Mouse (Mus musculus) E14TG2a.4 (cell line): ENCODE results near the gene Dync1h1.

Experiments used
- CTCF ChIP-seq: conservative IDR thresholded peaks from 2 replicates; pipeline ENCODE4 v1.5.1; 2014; ENCODE audit warnings: low read length
- POU5F1 ChIP-seq: IDR thresholded peaks from 2 replicates; pipeline ENCODE4 v1.6.1; 2014; ENCODE audit warnings: low read length, borderline replicate concordance

GRCm38 (mm10) chr12:110578333-110578732, 22.9 kb upstream of the Dync1h1 start:
- TF ChIP-seq CTCF (no peak), POU5F1 (no peak)
